Mouse (Mus musculus): ENCODE measurements around the gene Cln6. TPM values are rescaled to one million over a fixed set of nuclear protein-coding genes. Genes with fewer than 3 reads are reported as not detected.
"Not testable (repeated sequence)": the region's sequence is repeated elsewhere in the genome, so short reads cannot be mapped to it uniquely, and the experiment has no call there.

The Cln6 gene
- polyA plus RNA-seq, 1 experiment from 2014 or later, result 12.6 TPM

GRCm38 (mm10) chr9:62817828-62818614 is 20.6 kb upstream of the Cln6 start:
- Histone ChIP-seq H3K4me3 (no peak overlapping the region), H3K27me3 (ENCODE audit: insufficient read depth, poor library complexity, severe bottlenecking) (no peaks in the 10 kb centered on the region), H3K36me3 (no peaks in the 10 kb centered on the region), H3K9me3 (no peaks in the 10 kb centered on the region), H3K4me1 (replicated peaks) (no peaks in the 10 kb centered on the region), H3K27ac (no peak overlapping the region; the same call in 1 of the 2 replicates)
- WGBS, result 82% methylated on average over 4 of the region's 4 CpGs
- no peak for DNase-seq (ENCODE audit: low spot score)

- no peaks in the 10 kb centered on the region for H3K9me3 ChIP-seq
- 86% methylated on average over 3 of the region's 3 CpGs for WGBS
- H3K27me3 ChIP-seq (ENCODE audit: insufficient read depth, poor library complexity, severe bottlenecking), result no peaks in the 10 kb centered on the region
- H3K36me3 ChIP-seq, result no peaks in the 10 kb centered on the region
- H3K4me3 ChIP-seq, result no peak overlapping the region
- H3K27ac ChIP-seq, result no peak overlapping the region
- H3K4me1 ChIP-seq (replicated peaks), result no peaks in the 10 kb centered on the region
- no peak for DNase-seq (ENCODE audit: low spot score)
Observed at GRCm38 (mm10) chr9:62819494-62819893, 19.1 kb upstream of the Cln6 start.

GRCm38 (mm10) chr9:62819910-62820309 is 18.7 kb upstream of the Cln6 start:
- not testable (repeated sequence) for H3K9me3 ChIP-seq; H3K27ac ChIP-seq; H3K4me1 ChIP-seq (replicated peaks); H3K27me3 ChIP-seq (ENCODE audit: insufficient read depth, poor library complexity, severe bottlenecking); DNase-seq (ENCODE audit: low spot score); H3K4me3 ChIP-seq; H3K36me3 ChIP-seq
- WGBS, result 87% methylated on average over 6 of the region's 6 CpGs

- no peak for DNase-seq (ENCODE audit: low spot score)
- H3K4me3 ChIP-seq, result no peak overlapping the region
- no peaks in the 10 kb centered on the region for H3K27me3 ChIP-seq (ENCODE audit: insufficient read depth, poor library complexity, severe bottlenecking)
- H3K27ac ChIP-seq, result no peak overlapping the region
- peaks cover 9% of the 10 kb centered on the region for H3K4me1 ChIP-seq (replicated peaks)
- H3K36me3 ChIP-seq, result no peaks in the 10 kb centered on the region
- no peaks in the 10 kb centered on the region for H3K9me3 ChIP-seq
- WGBS, result 87% methylated on average over 6 of the region's 6 CpGs
Observed at GRCm38 (mm10) chr9:62820829-62821228, 17.8 kb upstream of the Cln6 start.

DNA sequence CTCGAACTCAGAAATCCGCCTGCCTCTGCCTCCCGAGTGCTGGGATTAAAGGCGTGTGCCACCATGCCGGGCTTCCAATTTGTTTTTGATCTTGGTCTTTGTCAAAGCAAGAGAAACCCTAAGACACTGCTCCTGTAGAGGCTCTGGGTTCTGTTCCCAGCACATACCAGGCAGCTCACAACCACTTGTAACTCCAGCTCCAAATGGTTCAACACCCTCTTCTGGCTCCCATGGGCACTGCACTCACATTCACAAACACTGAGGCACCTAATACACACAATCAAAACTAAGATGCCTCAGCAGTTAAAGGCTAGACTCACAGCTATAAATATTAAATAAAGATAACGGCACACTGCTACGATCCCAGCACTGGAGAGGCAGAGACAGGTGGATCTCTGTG is 16.8 kb upstream of the Cln6 start:
- 96% methylated on average over 7 of the region's 7 CpGs for WGBS
- Histone ChIP-seq H3K9me3 (no peaks in the 10 kb centered on the region), H3K4me1 (replicated peaks) (peaks cover 19% of the 10 kb centered on the region), H3K27ac (no peak overlapping the region), H3K4me3 (no peak overlapping the region), H3K36me3 (no peaks in the 10 kb centered on the region), H3K27me3 (ENCODE audit: insufficient read depth, poor library complexity, severe bottlenecking) (no peaks in the 10 kb centered on the region)
- DNase-seq (ENCODE audit: low spot score), result no peak

- H3K27me3 ChIP-seq (ENCODE audit: insufficient read depth, poor library complexity, severe bottlenecking), result no peaks in the 10 kb centered on the region
- no peaks in the 10 kb centered on the region for H3K9me3 ChIP-seq
- H3K4me3 ChIP-seq, result peak overlapping the region; percentile 14; the same call in 1 of the 2 replicates
- H3K27ac ChIP-seq, result peak overlapping the region; percentile 87
- DNase-seq (ENCODE audit: low spot score), result peak; percentile 65
- H3K4me1 ChIP-seq (replicated peaks), result peaks cover 42% of the 10 kb centered on the region
- 5% methylated on average over 9 of the region's 9 CpGs for WGBS
- H3K36me3 ChIP-seq, result no peaks in the 10 kb centered on the region
Observed at GRCm38 (mm10) chr9:62825791-62826393, 12.7 kb upstream of the Cln6 start.

DNA sequence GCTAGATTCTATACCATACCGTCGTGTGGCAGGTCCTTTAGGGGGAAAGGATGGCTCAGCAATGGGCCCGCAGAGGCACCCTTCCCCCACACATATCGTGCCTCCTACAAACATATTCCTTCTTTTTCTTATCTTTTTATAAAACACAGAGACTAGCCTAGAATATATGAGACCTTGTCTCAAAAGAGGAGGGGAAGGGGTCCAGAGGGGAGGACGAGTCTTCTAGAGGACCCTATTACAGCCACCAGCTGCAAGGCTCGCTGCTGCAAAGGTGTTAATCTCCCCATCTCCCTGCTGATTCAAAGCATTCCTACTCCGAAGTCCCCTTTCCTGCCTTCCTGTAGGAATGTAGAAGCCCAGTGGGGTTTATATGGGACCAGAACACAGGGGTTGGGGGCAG is 12.1 kb upstream of the Cln6 start:
- H3K9me3 ChIP-seq, result no peaks in the 10 kb centered on the region
- no peak for DNase-seq (ENCODE audit: low spot score)
- H3K4me1 ChIP-seq (replicated peaks), result peaks cover 42% of the 10 kb centered on the region
- peak overlapping the region; percentile 87 for H3K27ac ChIP-seq
- 6% methylated on average over 7 of the region's 7 CpGs for WGBS
- H3K36me3 ChIP-seq, result no peaks in the 10 kb centered on the region
- no peaks in the 10 kb centered on the region for H3K27me3 ChIP-seq (ENCODE audit: insufficient read depth, poor library complexity, severe bottlenecking)
- peak overlapping the region; percentile 14; the same call in 1 of the 2 replicates for H3K4me3 ChIP-seq

DNA sequence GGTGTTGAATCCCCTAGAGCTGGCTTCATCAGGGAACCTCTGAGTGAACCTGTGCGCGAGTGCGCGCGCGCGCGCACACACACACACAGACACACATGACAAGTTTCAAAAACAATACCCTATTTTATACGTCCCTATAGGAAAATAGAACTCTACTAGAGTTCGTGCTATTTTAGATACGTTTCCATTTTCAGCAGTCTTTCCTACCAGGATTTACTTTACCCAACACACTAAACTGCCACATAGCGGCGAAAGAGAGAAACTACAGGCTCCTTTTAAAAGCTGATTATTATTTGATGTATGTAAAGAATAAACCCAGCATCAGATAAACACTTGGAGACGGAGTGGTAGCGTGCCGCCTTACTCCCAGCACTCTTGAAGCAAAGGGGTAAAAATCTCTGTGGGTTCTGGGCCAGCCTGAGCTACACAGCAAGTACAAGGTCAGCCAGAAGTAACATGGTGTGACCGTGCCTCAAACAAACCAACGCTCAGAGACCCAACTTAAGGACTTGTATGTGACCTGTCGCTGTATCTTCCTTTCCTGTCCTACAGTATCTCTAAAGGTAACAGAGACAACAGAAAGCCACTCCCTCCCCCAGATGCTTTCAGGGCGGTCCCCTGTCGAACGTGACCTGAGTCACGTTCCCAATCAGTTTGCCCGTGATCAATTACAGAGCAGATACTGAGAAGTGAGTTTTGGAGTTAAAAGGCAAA is 10.5 kb upstream of the Cln6 start:
- WGBS, result 7% methylated on average over 24 of the region's 24 CpGs
- H3K27me3 ChIP-seq (ENCODE audit: insufficient read depth, poor library complexity, severe bottlenecking), result no peaks in the 10 kb centered on the region
- H3K4me3 ChIP-seq, result peak overlapping the region; percentile 43
- no peaks in the 10 kb centered on the region for H3K36me3 ChIP-seq
- no peaks in the 10 kb centered on the region for H3K9me3 ChIP-seq
- DNase-seq (ENCODE audit: low spot score), result peak; percentile 44
- H3K27ac ChIP-seq, result peak overlapping the region; percentile 81
- peaks cover 42% of the 10 kb centered on the region for H3K4me1 ChIP-seq (replicated peaks)

DNA sequence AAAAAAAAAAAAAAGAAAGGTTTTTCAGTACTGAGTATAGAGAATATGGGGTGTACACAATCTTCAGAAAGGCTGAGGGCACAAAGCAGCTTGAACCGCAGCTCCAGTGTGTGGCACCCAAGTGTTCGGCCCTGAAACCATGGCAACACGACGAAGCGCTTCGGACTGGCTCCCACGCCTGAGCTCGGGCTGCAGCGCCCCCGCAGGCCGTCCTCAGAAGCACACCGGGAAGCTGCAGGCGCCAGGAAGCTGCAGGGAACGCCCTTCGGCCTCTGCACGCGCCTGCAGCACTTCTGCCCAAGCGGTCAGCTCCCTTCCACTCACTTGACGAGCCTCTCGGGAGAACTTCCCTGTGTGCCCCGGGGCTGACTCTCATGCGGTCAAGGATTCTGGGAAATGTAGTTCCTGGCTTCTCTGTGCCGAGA is 9.9 kb upstream of the Cln6 start:
- 0% methylated on average over 23 of the region's 23 CpGs for WGBS

DNA sequence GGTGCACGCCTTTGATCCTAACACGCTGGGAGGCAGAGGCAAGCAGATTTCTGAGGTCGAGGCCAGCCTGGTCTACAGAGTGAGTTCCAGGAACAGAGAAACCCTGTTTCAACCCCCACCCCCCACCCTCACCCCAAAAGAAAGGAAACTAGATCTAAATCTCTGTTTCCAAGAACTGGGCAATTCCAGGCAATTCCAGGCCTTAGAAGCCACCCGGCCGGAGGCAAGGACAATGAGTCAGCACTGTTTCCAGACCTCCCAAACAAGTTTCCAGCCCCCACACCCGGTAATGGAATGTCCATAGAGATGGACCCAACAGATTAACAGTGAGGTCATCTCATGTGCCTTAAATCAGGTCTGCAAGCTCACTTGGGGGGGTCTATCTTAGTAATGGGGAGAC is 8.7 kb upstream of the Cln6 start:
- Histone ChIP-seq H3K4me1 (replicated peaks) (peaks cover 42% of the 10 kb centered on the region), H3K4me3 (no peak overlapping the region), H3K27ac (no peak overlapping the region), H3K9me3 (no peaks in the 10 kb centered on the region), H3K36me3 (no peaks in the 10 kb centered on the region), H3K27me3 (ENCODE audit: insufficient read depth, poor library complexity, severe bottlenecking) (no peaks in the 10 kb centered on the region)
- DNase-seq (ENCODE audit: low spot score), result no peak
- 83% methylated on average over 6 of the region's 6 CpGs for whole genome bisulfite sequencing

More for the DNA sequence above, 9.9 kb upstream of the Cln6 start:
- H3K4me1 ChIP-seq (replicated peaks), result peaks cover 42% of the 10 kb centered on the region
- peak overlapping the region; percentile 81 for H3K27ac ChIP-seq
- no peaks in the 10 kb centered on the region for H3K9me3 ChIP-seq
- DNase-seq (ENCODE audit: low spot score), result peak; percentile 99
- H3K27me3 ChIP-seq (ENCODE audit: insufficient read depth, poor library complexity, severe bottlenecking), result no peaks in the 10 kb centered on the region
- H3K4me3 ChIP-seq, result peak overlapping the region; percentile 43
- H3K36me3 ChIP-seq, result no peaks in the 10 kb centered on the region

- no peak for DNase-seq (ENCODE audit: low spot score)
- H3K27me3 ChIP-seq (ENCODE audit: insufficient read depth, poor library complexity, severe bottlenecking), result no peaks in the 10 kb centered on the region
- no peak overlapping the region for H3K4me3 ChIP-seq
- peaks cover 30% of the 10 kb centered on the region for H3K4me1 ChIP-seq (replicated peaks)
- no peak overlapping the region for H3K27ac ChIP-seq
- 87% methylated on average over 5 of the region's 5 CpGs for WGBS
- H3K9me3 ChIP-seq, result no peaks in the 10 kb centered on the region
- no peaks in the 10 kb centered on the region for H3K36me3 ChIP-seq
Observed at GRCm38 (mm10) chr9:62834906-62835305, 3.7 kb upstream of the Cln6 start.

DNA sequence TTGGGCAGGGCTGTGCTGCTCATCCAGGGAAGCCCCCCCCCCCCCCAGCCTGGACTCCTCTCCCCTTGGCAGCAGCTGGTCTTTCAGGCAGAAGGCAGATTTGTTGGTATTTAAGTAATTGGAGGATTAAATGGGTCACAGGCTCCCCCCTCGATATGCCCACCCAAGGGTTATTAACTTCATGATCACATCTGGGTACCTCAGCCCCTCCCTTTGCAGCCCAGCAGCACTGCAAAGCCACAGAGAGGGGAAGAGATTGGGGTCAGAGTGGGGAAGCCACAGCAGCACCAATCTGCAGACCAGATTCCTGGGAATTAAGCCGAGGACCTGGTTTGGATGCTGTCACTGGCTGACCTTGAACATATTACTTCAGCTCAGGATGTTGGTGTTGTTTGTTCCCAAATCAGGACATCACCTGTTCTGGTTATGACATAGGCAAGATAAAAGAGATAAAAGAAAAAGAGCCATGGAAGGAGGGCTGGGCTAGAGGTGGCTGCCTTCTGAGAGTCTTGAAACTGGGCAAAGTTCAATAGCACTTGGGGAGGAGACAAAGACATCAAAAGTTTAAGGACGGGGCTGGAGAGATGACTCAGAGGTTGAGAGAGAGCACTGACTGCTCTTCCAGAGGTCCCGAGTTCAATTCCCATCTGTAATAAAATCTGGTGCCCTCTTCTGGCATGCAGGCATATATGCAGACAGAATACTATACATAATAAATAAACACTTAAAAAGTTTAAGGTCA is 2.7 kb upstream of the Cln6 start:
- 0 out of 2 replicates have a peak, but pooled peaks cover 3% of the 10 kb centered on the region for H3K27me3 ChIP-seq (ENCODE audit: insufficient read depth, poor library complexity, severe bottlenecking)
- no peaks in the 10 kb centered on the region for H3K9me3 ChIP-seq
- H3K4me1 ChIP-seq (replicated peaks), result peaks cover 39% of the 10 kb centered on the region
- 60% methylated on average over 4 of the region's 4 CpGs for WGBS
- H3K4me3 ChIP-seq, result no peak overlapping the region
- H3K36me3 ChIP-seq, result no peaks in the 10 kb centered on the region
- H3K27ac ChIP-seq, result no peak overlapping the region
- no peak for DNase-seq (ENCODE audit: low spot score)

Measured in hindbrain, embryonic 10.5 days (tissue).